Mouse (Mus musculus): ENCODE measurements around the gene Hbp1.

Hbp1 gene

GRCm38 (mm10) chr12:31949193-31949741 is 1.1 kb downstream of the Hbp1 start:
- DNase-seq = peak; percentile 96

- DNase-seq = no peak
Observed at GRCm38 (mm10) chr12:31948101-31949000, 2.0 kb downstream of the Hbp1 start.

GRCm38 (mm10) chr12:31947476-31947875 is 2.9 kb downstream of the Hbp1 start:
- DNase-seq = no peak

GRCm38 (mm10) chr12:31944405-31944804 is 5.9 kb downstream of the Hbp1 start:
- DNase-seq = no peak

GRCm38 (mm10) chr12:31943020-31943654 is 7.2 kb downstream of the Hbp1 start:
- DNase-seq = no peak

- DNase-seq = no peak
Observed at GRCm38 (mm10) chr12:31939026-31939425, 11.3 kb downstream of the Hbp1 start.

- no peak for DNase-seq
Observed at GRCm38 (mm10) chr12:31938391-31938997, 11.8 kb downstream of the Hbp1 start.

GRCm38 (mm10) chr12:31937613-31938012 is 12.7 kb downstream of the Hbp1 start:
- no peak for DNase-seq

GRCm38 (mm10) chr12:31936657-31937300 is 13.6 kb downstream of the Hbp1 start:
- DNase-seq = no peak

- no peak for DNase-seq
Observed at GRCm38 (mm10) chr12:31931818-31932217, 18.5 kb downstream of the Hbp1 start.

- DNase-seq = no peak
Observed at GRCm38 (mm10) chr12:31928498-31928897, 21.8 kb downstream of the Hbp1 start.

GRCm38 (mm10) chr12:31926661-31927061 is 23.7 kb downstream of the Hbp1 start:
- DNase-seq = peak; percentile 49

GRCm38 (mm10) chr12:31925343-31925742 is 25.0 kb downstream of the Hbp1 start:
- no peak for DNase-seq

- DNase-seq = no peak
Observed at GRCm38 (mm10) chr12:31924135-31924534, 26.2 kb downstream of the Hbp1 start.

GRCm38 (mm10) chr12:31920464-31921405 is 29.6 kb downstream of the Hbp1 start:
- peak; percentile 24 for DNase-seq

- no peak for DNase-seq
Observed at GRCm38 (mm10) chr12:31917245-31917644, 33.1 kb downstream of the Hbp1 start.

GRCm38 (mm10) chr12:31916691-31917090 is 33.6 kb downstream of the Hbp1 start:
- DNase-seq = no peak

- DNase-seq = no peak
Observed at GRCm38 (mm10) chr12:31913614-31914013, 36.7 kb downstream of the Hbp1 start.

GRCm38 (mm10) chr12:31912966-31913551 is 37.3 kb downstream of the Hbp1 start:
- no peak for DNase-seq

GRCm38 (mm10) chr12:31907436-31907835 is 42.9 kb downstream of the Hbp1 start:
- no peak for DNase-seq

Measured in kidney, postnatal 14 days (tissue).